Mouse (Mus musculus): ENCODE results near the gene Fam196a. TPM values are rescaled to one million over a fixed set of nuclear protein-coding genes. Genes with fewer than 3 reads are reported as not detected.

Fam196a gene
- polyA plus RNA-seq, 1 experiment from 2014 or later = 11.4 TPM

DNA sequence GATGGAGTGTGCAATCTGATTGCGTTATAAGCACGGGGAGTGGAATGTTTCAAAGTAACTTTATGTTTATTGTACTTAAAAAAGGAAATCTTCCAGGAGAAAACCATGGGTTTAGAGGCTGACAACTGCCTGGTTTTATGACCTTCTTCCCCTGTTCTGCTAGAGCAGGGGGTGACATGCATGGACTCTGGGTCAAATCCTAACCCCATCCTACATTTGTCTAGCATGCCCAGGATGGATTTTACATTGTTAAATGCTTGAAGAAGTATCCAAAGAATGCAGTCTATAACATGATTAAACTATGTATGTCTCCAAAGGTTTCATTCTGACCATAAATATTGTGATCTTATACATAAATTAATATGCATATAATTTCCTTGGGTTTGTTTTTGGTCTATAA is 38.8 kb downstream of the Fam196a start:
- ATAC-seq (ENCODE audit: low FRiP score) = no peak
- WGBS = 86% methylated on average over 2 of the region's 2 CpGs
- no peaks in the 10 kb centered on the region for H3K4me1 ChIP-seq
- no peaks in the 10 kb centered on the region; the same call in 1 of the 2 replicates for H3K36me3 ChIP-seq
- H3K9ac ChIP-seq (replicated peaks) = no peak overlapping the region
- H3K27me3 ChIP-seq (replicated peaks) = no peaks in the 10 kb centered on the region
- H3K4me3 ChIP-seq (replicated peaks) = no peak overlapping the region
- no peak overlapping the region for H3K4me2 ChIP-seq
- no peaks in the 10 kb centered on the region for H3K9me3 ChIP-seq (replicated peaks)
- H3K27ac ChIP-seq (replicated peaks) = no peak overlapping the region

DNA sequence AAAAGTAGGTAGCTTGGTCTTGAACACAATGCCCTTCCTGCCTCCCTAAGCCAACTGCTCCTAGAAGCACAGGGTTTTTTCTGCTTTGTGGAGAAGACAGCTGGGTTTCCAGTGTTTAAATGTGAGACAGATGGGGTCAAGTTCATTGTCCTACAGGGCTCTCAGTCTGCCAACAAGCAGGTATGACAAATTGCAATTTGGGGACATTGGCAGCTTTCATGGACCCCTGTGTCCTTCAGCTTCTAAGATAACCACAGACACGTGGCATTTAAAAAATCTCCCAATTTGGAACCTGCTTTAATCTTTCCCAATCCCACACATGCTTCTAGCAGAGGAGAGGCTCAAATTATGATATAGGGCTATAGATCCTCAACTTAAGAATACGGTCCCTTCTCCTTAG is 43.6 kb downstream of the Fam196a start:
- Histone ChIP-seq H3K9me3 (replicated peaks) (no peaks in the 10 kb centered on the region), H3K36me3 (no peaks in the 10 kb centered on the region; the same call in 1 of the 2 replicates), H3K27me3 (replicated peaks) (no peaks in the 10 kb centered on the region), H3K9ac (replicated peaks) (no peak overlapping the region), H3K4me2 (no peak overlapping the region), H3K4me1 (no peaks in the 10 kb centered on the region), H3K27ac (replicated peaks) (no peak overlapping the region), H3K4me3 (replicated peaks) (no peak overlapping the region)
- 74% methylated on average over 2 of the region's 2 CpGs for WGBS
- no peak for ATAC-seq (ENCODE audit: low FRiP score)

DNA sequence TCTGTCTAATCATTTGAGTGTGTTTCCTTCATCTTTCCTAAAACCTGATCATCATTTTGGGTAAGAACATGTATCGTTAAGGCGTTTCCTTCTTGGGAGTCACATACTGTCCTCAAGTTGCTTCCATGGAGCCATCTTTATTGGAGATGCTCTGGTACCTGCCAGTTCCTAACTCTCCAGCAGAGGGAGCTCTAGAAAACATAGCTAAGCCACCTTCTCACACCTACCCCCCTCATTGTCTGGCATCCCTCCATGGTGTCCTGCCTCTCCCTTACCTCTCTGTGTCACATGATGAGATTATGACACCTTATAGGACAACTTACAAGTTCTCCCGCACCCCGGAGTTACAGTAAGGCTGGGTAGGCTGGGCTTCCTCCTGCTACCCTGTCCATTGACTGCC is 45.3 kb downstream of the Fam196a start:
- ATAC-seq (ENCODE audit: low FRiP score) = no peak
- H3K4me3 ChIP-seq (replicated peaks) = no peak overlapping the region
- H3K36me3 ChIP-seq = no peaks in the 10 kb centered on the region; the same call in 1 of the 2 replicates
- H3K27me3 ChIP-seq (replicated peaks) = no peaks in the 10 kb centered on the region
- no peak overlapping the region for H3K9ac ChIP-seq (replicated peaks)
- WGBS = 95% methylated on average over 4 of the region's 4 CpGs
- no peak overlapping the region for H3K27ac ChIP-seq (replicated peaks)
- no peaks in the 10 kb centered on the region for H3K9me3 ChIP-seq (replicated peaks)
- no peaks in the 10 kb centered on the region for H3K4me1 ChIP-seq
- H3K4me2 ChIP-seq = no peak overlapping the region

DNA sequence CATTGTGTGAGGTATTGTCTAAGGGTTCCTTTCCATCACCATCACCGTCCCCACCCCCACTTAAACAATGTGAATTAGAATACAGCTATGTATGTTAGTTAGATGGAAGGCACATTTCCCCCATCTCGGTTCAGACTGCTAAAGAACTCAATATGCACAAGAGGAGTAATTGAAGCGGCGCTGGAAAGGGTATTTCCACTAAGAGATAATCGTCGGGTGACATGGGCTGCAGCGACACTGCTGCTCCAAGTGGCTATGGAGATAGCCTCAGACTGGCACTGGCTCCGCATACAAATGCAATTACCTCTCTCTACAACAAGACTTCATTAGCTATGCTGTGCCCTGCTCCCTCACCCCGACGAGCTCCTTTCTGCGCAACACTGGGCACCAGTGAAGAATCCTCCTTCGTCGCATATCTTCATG is 45.8 kb downstream of the Fam196a start:
- WGBS = 49% methylated on average over 13 of the region's 13 CpGs
- Histone ChIP-seq H3K4me2 (no peak overlapping the region), H3K36me3 (no peaks in the 10 kb centered on the region; the same call in 1 of the 2 replicates), H3K4me1 (no peaks in the 10 kb centered on the region), H3K27ac (replicated peaks) (no peak overlapping the region), H3K9me3 (replicated peaks) (no peaks in the 10 kb centered on the region), H3K9ac (replicated peaks) (no peak overlapping the region), H3K27me3 (replicated peaks) (no peaks in the 10 kb centered on the region), H3K4me3 (replicated peaks) (no peak overlapping the region)
- no peak for ATAC-seq (ENCODE audit: low FRiP score)

DNA sequence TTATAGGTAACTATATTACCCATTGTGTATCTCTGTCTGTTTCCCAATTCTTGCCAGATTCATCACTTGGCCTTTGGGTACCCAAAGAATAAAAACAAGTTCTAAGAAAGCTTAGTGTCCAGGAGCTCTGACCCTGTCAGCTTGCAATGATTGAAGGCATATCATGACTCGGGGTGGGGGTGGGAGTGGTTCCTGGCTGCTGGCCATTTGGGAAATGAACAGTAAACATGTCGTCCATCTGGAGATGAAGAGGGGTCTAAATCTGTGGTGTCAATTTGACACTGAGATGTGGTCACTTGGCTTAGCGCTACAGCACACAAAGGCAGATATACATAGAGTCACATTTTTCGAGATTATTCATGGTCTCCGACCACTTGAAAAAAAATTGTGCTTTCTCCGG is 54.7 kb downstream of the Fam196a start:
- H3K4me3 ChIP-seq (replicated peaks) = no peak overlapping the region
- H3K9ac ChIP-seq (replicated peaks) = no peak overlapping the region
- no peak overlapping the region for H3K4me2 ChIP-seq
- H3K27ac ChIP-seq (replicated peaks) = no peak overlapping the region
- H3K27me3 ChIP-seq (replicated peaks) = no peaks in the 10 kb centered on the region
- no peak for ATAC-seq (ENCODE audit: low FRiP score)
- 39% methylated on average over 6 of the region's 6 CpGs for WGBS
- H3K4me1 ChIP-seq = no peaks in the 10 kb centered on the region
- H3K9me3 ChIP-seq (replicated peaks) = no peaks in the 10 kb centered on the region
- H3K36me3 ChIP-seq = no peaks in the 10 kb centered on the region; the same call in 1 of the 2 replicates

DNA sequence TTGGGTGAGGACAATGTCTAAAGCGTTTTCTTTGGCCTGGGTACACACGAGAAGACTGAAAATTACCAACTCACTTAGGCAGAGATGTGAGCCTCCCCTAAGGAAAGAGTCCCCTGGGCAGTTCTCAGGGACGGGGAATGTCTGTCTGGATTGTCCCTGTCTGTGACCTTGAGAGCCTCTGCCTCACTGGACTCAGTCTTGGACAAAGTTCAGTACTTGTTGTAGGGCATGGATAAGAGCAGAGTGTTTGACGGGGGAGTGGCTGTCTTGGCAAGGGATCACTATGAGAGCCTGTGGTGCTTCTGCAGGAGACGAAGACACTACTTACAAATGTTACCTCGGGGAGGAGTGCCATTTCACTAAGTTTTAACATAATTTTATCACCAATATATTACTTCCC is 57.8 kb downstream of the Fam196a start:
- WGBS = 59% methylated on average over 6 of the region's 6 CpGs
- H3K4me3 ChIP-seq (replicated peaks) = no peak overlapping the region
- no peak for ATAC-seq (ENCODE audit: low FRiP score)

DNA sequence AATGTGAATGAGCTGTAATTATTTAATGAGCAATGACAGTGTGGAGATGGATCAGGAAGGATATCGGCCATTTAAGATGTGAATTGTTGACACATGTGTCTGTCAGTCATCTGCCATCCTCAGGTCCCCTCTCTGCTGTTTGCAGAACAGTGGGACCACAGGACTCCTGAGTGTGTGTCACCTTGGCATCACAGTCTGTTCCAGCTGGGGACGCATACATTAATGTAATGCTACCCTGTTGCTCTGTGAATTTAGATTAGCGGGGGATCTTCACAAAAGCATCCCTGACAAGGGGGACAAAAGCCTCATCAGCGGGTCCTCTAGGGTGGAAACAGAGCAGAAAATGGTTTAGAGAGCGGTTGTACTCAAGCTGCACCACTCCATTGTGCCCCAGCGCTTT is 59.2 kb downstream of the Fam196a start:
- Histone ChIP-seq H3K27ac (replicated peaks) (no peak overlapping the region), H3K9ac (replicated peaks) (no peak overlapping the region), H3K4me3 (replicated peaks) (no peak overlapping the region), H3K4me1 (no peaks in the 10 kb centered on the region; the same call in 1 of the 2 replicates), H3K9me3 (replicated peaks) (no peaks in the 10 kb centered on the region), H3K36me3 (no peaks in the 10 kb centered on the region), H3K4me2 (no peak overlapping the region), H3K27me3 (replicated peaks) (no peaks in the 10 kb centered on the region)
- ATAC-seq (ENCODE audit: low FRiP score) = no peak
- 34% methylated on average over 6 of the region's 6 CpGs for WGBS

More for the DNA sequence above, 57.8 kb downstream of the Fam196a start:
- Histone ChIP-seq H3K9me3 (replicated peaks) (no peaks in the 10 kb centered on the region), H3K4me2 (no peak overlapping the region), H3K9ac (replicated peaks) (no peak overlapping the region), H3K27ac (replicated peaks) (no peak overlapping the region), H3K4me1 (no peaks in the 10 kb centered on the region; the same call in 1 of the 2 replicates), H3K36me3 (no peaks in the 10 kb centered on the region; the same call in 1 of the 2 replicates), H3K27me3 (replicated peaks) (no peaks in the 10 kb centered on the region)

DNA sequence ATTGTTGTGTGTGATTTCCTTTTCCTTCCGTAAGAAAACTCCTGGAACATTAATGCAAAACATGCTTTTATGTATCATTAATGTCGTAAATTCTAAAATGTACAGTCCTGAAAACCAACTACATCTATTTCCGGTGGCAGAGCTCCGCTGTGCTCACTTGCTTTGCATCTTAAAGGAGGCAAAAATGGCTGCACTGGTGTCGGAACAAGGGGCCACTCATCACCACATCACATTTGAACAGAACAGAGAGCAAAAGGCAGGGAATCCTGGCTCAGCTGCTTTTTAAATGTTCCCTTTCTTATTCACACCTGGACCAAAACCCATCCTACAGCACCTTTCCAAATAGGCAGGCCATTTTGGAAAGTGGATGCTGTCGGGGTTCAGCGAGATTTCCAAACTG is 65.2 kb downstream of the Fam196a start:
- WGBS = 85% methylated on average over 7 of the region's 7 CpGs

DNA sequence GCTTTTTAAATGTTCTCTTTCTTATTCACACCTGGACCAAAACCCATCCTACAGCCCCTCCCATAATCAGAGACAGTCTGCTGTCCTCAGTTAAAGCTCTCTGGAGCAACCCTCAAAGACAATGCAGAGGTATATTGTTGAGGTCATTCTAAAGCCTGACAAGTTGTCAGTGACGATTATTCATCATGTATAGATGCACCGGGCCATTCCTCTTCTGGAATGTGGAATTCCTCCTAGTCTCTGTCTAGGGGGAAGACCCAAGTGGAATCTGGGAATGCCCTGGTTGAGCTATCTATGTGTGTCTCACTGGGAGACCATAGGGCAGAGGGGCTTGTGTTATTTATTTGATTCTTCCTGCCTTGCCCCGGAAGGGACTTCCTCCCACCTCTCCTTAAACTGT is 65.7 kb downstream of the Fam196a start:
- Histone ChIP-seq H3K36me3 (no peaks in the 10 kb centered on the region), H3K27ac (replicated peaks) (no peak overlapping the region), H3K27me3 (replicated peaks) (no peaks in the 10 kb centered on the region), H3K4me3 (replicated peaks) (no peak overlapping the region), H3K9me3 (replicated peaks) (no peaks in the 10 kb centered on the region), H3K4me2 (no peak overlapping the region), H3K4me1 (no peaks in the 10 kb centered on the region; the same call in 1 of the 2 replicates), H3K9ac (replicated peaks) (no peak overlapping the region)
- WGBS = 91% methylated on average over 3 of the region's 3 CpGs
- no peak for ATAC-seq (ENCODE audit: low FRiP score)

More for the DNA sequence above, 65.2 kb downstream of the Fam196a start:
- H3K4me2 ChIP-seq = no peak overlapping the region
- no peaks in the 10 kb centered on the region; the same call in 1 of the 2 replicates for H3K4me1 ChIP-seq
- no peak overlapping the region for H3K4me3 ChIP-seq (replicated peaks)
- H3K27ac ChIP-seq (replicated peaks) = no peak overlapping the region
- H3K9me3 ChIP-seq (replicated peaks) = no peaks in the 10 kb centered on the region
- no peak for ATAC-seq (ENCODE audit: low FRiP score)
- no peaks in the 10 kb centered on the region for H3K36me3 ChIP-seq
- H3K27me3 ChIP-seq (replicated peaks) = no peaks in the 10 kb centered on the region
- no peak overlapping the region for H3K9ac ChIP-seq (replicated peaks)

DNA sequence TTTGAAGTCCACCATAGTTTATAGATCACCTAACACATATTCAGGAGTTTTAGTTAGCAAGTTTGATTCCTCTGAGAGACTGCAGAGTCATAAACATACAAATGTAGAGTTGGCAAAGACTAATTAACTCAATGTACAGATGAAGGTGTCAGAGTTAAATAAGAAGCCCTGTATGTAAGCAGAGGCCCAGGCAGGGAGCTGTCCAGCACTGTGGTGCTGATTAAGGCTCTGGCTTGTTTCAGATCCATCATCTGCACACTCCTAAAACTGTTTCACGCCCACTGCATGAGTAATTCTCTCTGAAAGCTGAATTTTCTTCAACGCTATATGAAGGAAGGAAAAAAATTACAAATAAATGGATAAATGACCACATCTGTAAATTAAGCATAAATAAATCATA is 74.1 kb downstream of the Fam196a start:
- 0 out of 2 replicates have a peak, but pooled peaks cover 3% of the 10 kb centered on the region for H3K4me1 ChIP-seq
- H3K9ac ChIP-seq (replicated peaks) = no peak overlapping the region
- H3K4me2 ChIP-seq = no peak overlapping the region
- no peak overlapping the region for H3K4me3 ChIP-seq (replicated peaks)
- ATAC-seq (ENCODE audit: low FRiP score) = no peak
- H3K36me3 ChIP-seq = no peaks in the 10 kb centered on the region
- no peak overlapping the region for H3K27ac ChIP-seq (replicated peaks)
- WGBS = 86% methylated on average over 2 of the region's 2 CpGs
- no peaks in the 10 kb centered on the region for H3K9me3 ChIP-seq (replicated peaks)
- no peaks in the 10 kb centered on the region for H3K27me3 ChIP-seq (replicated peaks)

DNA sequence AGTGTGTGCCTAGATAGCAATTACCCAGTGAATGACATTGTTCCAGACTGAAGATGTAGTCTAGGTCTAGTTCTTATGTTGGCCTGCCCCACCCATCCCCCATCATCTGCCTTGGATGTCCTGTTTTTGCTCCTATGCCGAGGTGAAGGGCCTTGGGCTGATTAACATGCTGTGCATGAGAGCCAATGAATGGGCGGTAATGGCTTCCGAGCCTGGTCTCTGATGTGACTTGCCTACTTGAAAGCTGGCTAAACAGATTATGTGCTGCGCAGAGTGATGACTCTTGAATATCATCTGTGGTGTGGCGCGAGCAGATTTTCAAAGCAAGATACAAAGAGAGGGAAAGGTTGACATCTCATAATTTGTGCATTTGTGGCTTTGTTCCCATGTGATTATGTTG is 76.2 kb downstream of the Fam196a start:
- H3K4me3 ChIP-seq (replicated peaks) = no peak overlapping the region
- H3K4me1 ChIP-seq = 0 out of 2 replicates have a peak, but pooled peaks cover 3% of the 10 kb centered on the region
- H3K27me3 ChIP-seq (replicated peaks) = no peaks in the 10 kb centered on the region
- no peak for ATAC-seq (ENCODE audit: low FRiP score)
- H3K27ac ChIP-seq (replicated peaks) = no peak overlapping the region
- WGBS = 59% methylated on average over 6 of the region's 6 CpGs
- H3K4me2 ChIP-seq = no peak overlapping the region
- H3K9ac ChIP-seq (replicated peaks) = no peak overlapping the region
- H3K36me3 ChIP-seq = no peaks in the 10 kb centered on the region
- H3K9me3 ChIP-seq (replicated peaks) = no peaks in the 10 kb centered on the region

DNA sequence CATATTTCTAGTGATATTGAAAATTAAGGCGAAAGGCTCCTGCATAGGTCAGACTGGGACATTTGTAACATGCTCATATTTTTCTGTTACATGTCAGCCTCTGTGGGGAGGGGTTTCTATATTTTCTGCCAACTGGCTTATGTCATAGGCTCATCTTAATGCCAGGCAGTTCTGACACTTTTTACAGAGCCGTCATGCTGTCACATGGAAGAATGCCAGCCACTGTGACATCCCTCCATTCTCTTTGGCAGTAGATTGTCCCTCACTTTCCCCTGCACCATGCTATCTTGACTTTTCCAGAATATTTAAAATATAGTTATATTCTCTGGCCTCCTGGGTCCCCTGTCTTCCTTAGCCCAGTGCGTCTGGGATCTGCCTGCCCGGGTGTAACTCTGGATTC is 95.5 kb downstream of the Fam196a start:
- Histone ChIP-seq H3K4me1 (no peaks in the 10 kb centered on the region), H3K27me3 (replicated peaks) (no peaks in the 10 kb centered on the region), H3K27ac (replicated peaks) (no peak overlapping the region), H3K36me3 (no peaks in the 10 kb centered on the region), H3K9me3 (replicated peaks) (no peaks in the 10 kb centered on the region), H3K9ac (replicated peaks) (no peak overlapping the region), H3K4me2 (no peak overlapping the region), H3K4me3 (replicated peaks) (no peak overlapping the region)
- ATAC-seq (ENCODE audit: low FRiP score) = no peak
- 84% methylated on average over 4 of the region's 4 CpGs for WGBS

DNA sequence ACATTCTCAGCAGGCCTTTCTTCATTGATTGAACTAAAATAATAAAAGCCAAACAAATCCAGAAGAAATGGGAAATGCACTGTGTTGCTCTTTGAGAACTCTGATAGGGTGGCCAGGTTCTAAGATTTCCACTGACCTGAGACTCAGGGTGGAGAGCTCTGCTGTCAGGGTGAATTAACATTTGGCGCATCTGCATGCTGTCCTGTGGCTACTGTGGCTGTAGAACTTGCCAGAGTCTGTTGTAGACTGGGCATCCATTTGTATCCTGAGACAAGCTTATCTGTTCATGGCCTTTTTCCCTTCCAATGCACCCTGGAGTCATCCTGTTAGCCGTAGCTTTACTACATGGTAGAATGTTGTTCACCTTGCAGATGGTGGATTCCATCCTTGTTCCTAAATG is 98.2 kb downstream of the Fam196a start:
- H3K27ac ChIP-seq (replicated peaks) = no peak overlapping the region
- H3K9me3 ChIP-seq (replicated peaks) = no peaks in the 10 kb centered on the region
- no peaks in the 10 kb centered on the region for H3K27me3 ChIP-seq (replicated peaks)
- 83% methylated on average over 2 of the region's 2 CpGs for WGBS
- H3K4me2 ChIP-seq = no peak overlapping the region
- no peak overlapping the region for H3K9ac ChIP-seq (replicated peaks)
- no peak for ATAC-seq (ENCODE audit: low FRiP score)
- H3K4me3 ChIP-seq (replicated peaks) = no peak overlapping the region
- no peaks in the 10 kb centered on the region for H3K36me3 ChIP-seq
- H3K4me1 ChIP-seq = no peaks in the 10 kb centered on the region
